Mouse (Mus musculus) heart, embryonic 16.5 days (tissue): Measurements from ENCODE around the gene Tns2. TPM values are rescaled to one million over a fixed set of nuclear protein-coding genes. Genes with fewer than 3 reads are reported as not detected.
A peak's percentile ranks its signal among the peaks of the same experiment; 100 is the strongest.

ENCODE experiments used
- ATAC-seq: fragments of 200-750 bp; cut with Nextera tagmentation; replicated peaks from 2 replicates; pipeline ENCODE4 v1.8.0; 2017; ENCODE audit warnings: moderate number of reproducible peaks; ENCODE audit not compliant: insufficient read depth, low FRiP score; ENCODE audit errors: extremely low read depth
- H3K27ac ChIP-seq: fragments of 300-500 bp; sonication (generic); 2 replicates; pipeline ENCODE4 v1.5.1; 2014; ENCODE audit warnings: mild to moderate bottlenecking, low read length, control low read depth, moderate library complexity
- H3K27me3 ChIP-seq: fragments of 300-500 bp; sonication (generic); 2 replicates; pipeline ENCODE4 v1.6.1; 2014; ENCODE audit warnings: low read length, mixed read lengths; ENCODE audit not compliant: control insufficient read depth, insufficient read depth
- H3K36me3 ChIP-seq: fragments of 300-500 bp; sonication (generic); 2 replicates; pipeline ENCODE4 v1.6.1; 2014; ENCODE audit not compliant: control insufficient read depth, insufficient read depth
- H3K4me1 ChIP-seq: fragments of 300-500 bp; sonication (generic); 2 replicates; pipeline ENCODE4 v1.6.1; 2014; ENCODE audit warnings: low read length, mixed read lengths; ENCODE audit not compliant: control insufficient read depth, insufficient read depth
- H3K4me2 ChIP-seq: fragments of 300-500 bp; sonication (generic); 2 replicates; pipeline ENCODE4 v1.6.1; 2014; ENCODE audit warnings: low read depth, mild to moderate bottlenecking, control low read depth, low read length
- H3K4me3 ChIP-seq: fragments of 300-500 bp; sonication (generic); 2 replicates; pipeline ENCODE4 v1.5.1; 2014; ENCODE audit warnings: mild to moderate bottlenecking, control low read depth, low read length
- H3K9ac ChIP-seq: fragments of 300-500 bp; sonication (generic); 2 replicates; pipeline ENCODE4 v1.6.1; 2014; ENCODE audit warnings: low read length, control low read depth
- H3K9me3 ChIP-seq: fragments of 300-500 bp; sonication (generic); replicated peaks from 2 replicates; pipeline ENCODE4 v1.6.1; 2016; ENCODE audit warnings: low read length; ENCODE audit not compliant: control insufficient read depth
- whole genome bisulfite sequencing: fragments of 180-500 bp; shearing (Covaris S2); extraction: QIAGEN DNeasy Blood & Tissue Kit; methylation state at CpG from one replicate; pipeline ENCODE4 v1.1.7; 2014; 5-methylcytosine and 5-hydroxymethylcytosine counted together
- polyA plus RNA-seq: library from polyadenylated mRNA; unstranded; fragments of >200 nt; fragmentation: Nextera tagmentation; extraction: Ambion mirVana; gene quantifications from 2 replicates; pipeline ENCODE4 v1.2.1, GENCODE M21; 2015

The Tns2 gene
- polyA plus RNA-seq, 1 experiment from 2014 or later, result 35.1 TPM

- peak overlapping the region; percentile 42 for H3K4me2 ChIP-seq
- peaks cover 24% of the 10 kb centered on the region for H3K36me3 ChIP-seq
- H3K4me1 ChIP-seq, result peaks cover 71% of the 10 kb centered on the region
- no peak for ATAC-seq
- H3K9ac ChIP-seq, result no peak overlapping the region
- no peaks in the 10 kb centered on the region for H3K9me3 ChIP-seq
- peak overlapping the region; percentile 5; the same call in 1 of the 2 replicates for H3K4me3 ChIP-seq
- no peaks in the 10 kb centered on the region for H3K27me3 ChIP-seq
- 26% methylated on average over 38 of the region's 38 CpGs for WGBS
- H3K27ac ChIP-seq, result no peak overlapping the region
Measured at GRCm38 (mm10) chr15:102106754-102107456, 6.7 kb downstream of the Tns2 start.

- no peaks in the 10 kb centered on the region for H3K27me3 ChIP-seq
- no peaks in the 10 kb centered on the region for H3K9me3 ChIP-seq
- ATAC-seq, result no peak
- peak overlapping the region; percentile 30; the same call in 1 of the 2 replicates for H3K27ac ChIP-seq
- H3K9ac ChIP-seq, result no peak overlapping the region
- peaks cover 61% of the 10 kb centered on the region for H3K4me1 ChIP-seq
- 40% methylated on average over 13 of the region's 13 CpGs for WGBS
- H3K36me3 ChIP-seq, result peaks cover 29% of the 10 kb centered on the region
- H3K4me2 ChIP-seq, result no peak overlapping the region
- no peak overlapping the region for H3K4me3 ChIP-seq
Measured at GRCm38 (mm10) chr15:102107689-102108573, 7.7 kb downstream of the Tns2 start.

GRCm38 (mm10) chr15:102108651-102109525 lies 8.7 kb downstream of the Tns2 start:
- 45% methylated on average over 18 of the region's 18 CpGs for WGBS
- peaks cover 51% of the 10 kb centered on the region for H3K4me1 ChIP-seq
- ATAC-seq, result peak; percentile 29

GRCm38 (mm10) chr15:102110271-102110670 lies 10.1 kb downstream of the Tns2 start:
- ATAC-seq, result no peak
- 94% methylated on average over 7 of the region's 7 CpGs for WGBS
- H3K36me3 ChIP-seq, result peaks cover 35% of the 10 kb centered on the region
- peaks cover 37% of the 10 kb centered on the region for H3K4me1 ChIP-seq
- no peak overlapping the region for H3K4me2 ChIP-seq
- no peak overlapping the region for H3K27ac ChIP-seq
- no peaks in the 10 kb centered on the region for H3K27me3 ChIP-seq
- H3K4me3 ChIP-seq, result no peak overlapping the region
- H3K9me3 ChIP-seq, result no peaks in the 10 kb centered on the region
- no peak overlapping the region for H3K9ac ChIP-seq

More at GRCm38 (mm10) chr15:102108651-102109525, 8.7 kb downstream of the Tns2 start:
- Histone ChIP-seq H3K27me3 (no peaks in the 10 kb centered on the region), H3K4me3 (no peak overlapping the region), H3K9ac (peak overlapping the region; percentile 28), H3K36me3 (peaks cover 32% of the 10 kb centered on the region), H3K9me3 (no peaks in the 10 kb centered on the region), H3K4me2 (no peak overlapping the region), H3K27ac (peak overlapping the region; percentile 30)

- Histone ChIP-seq H3K4me2 (no peak overlapping the region), H3K4me1 (peaks cover 32% of the 10 kb centered on the region), H3K27ac (no peak overlapping the region), H3K36me3 (peaks cover 39% of the 10 kb centered on the region), H3K27me3 (no peaks in the 10 kb centered on the region), H3K4me3 (no peak overlapping the region), H3K9me3 (no peaks in the 10 kb centered on the region), H3K9ac (no peak overlapping the region)
- 70% methylated on average over 29 of the region's 29 CpGs for WGBS
- no peak for ATAC-seq
Measured at GRCm38 (mm10) chr15:102110701-102111494, 10.7 kb downstream of the Tns2 start.

GRCm38 (mm10) chr15:102111495-102111829 lies 11.2 kb downstream of the Tns2 start:
- no peak overlapping the region for H3K9ac ChIP-seq
- H3K36me3 ChIP-seq, result peaks cover 44% of the 10 kb centered on the region
- H3K27ac ChIP-seq, result no peak overlapping the region
- no peak for ATAC-seq
- H3K27me3 ChIP-seq, result no peaks in the 10 kb centered on the region
- H3K9me3 ChIP-seq, result no peaks in the 10 kb centered on the region
- 81% methylated on average over 11 of the region's 11 CpGs for WGBS
- H3K4me3 ChIP-seq, result no peak overlapping the region
- no peak overlapping the region for H3K4me2 ChIP-seq
- peaks cover 28% of the 10 kb centered on the region for H3K4me1 ChIP-seq

GRCm38 (mm10) chr15:102112181-102112580 lies 12.0 kb downstream of the Tns2 start:
- Histone ChIP-seq H3K4me2 (no peak overlapping the region), H3K4me3 (no peak overlapping the region), H3K9ac (no peak overlapping the region), H3K27me3 (no peaks in the 10 kb centered on the region), H3K27ac (no peak overlapping the region), H3K9me3 (no peaks in the 10 kb centered on the region), H3K36me3 (peaks cover 40% of the 10 kb centered on the region), H3K4me1 (peaks cover 21% of the 10 kb centered on the region)
- 91% methylated on average over 6 of the region's 6 CpGs for WGBS
- ATAC-seq, result no peak

GRCm38 (mm10) chr15:102112827-102113226 lies 12.6 kb downstream of the Tns2 start:
- no peak for ATAC-seq
- Histone ChIP-seq H3K4me1 (peaks cover 16% of the 10 kb centered on the region), H3K4me2 (no peak overlapping the region), H3K36me3 (peaks cover 40% of the 10 kb centered on the region), H3K27ac (no peak overlapping the region), H3K4me3 (no peak overlapping the region), H3K9me3 (no peaks in the 10 kb centered on the region), H3K9ac (no peak overlapping the region), H3K27me3 (no peaks in the 10 kb centered on the region)
- whole genome bisulfite sequencing, result 72% methylated on average over 8 of the region's 8 CpGs
